Mouse (Mus musculus) CD4-positive naive resting alpha-beta T cell, adult 76 days (primary cell): Measurements from ENCODE around the gene Ubqlnl. TPM values are rescaled to one million over a fixed set of nuclear protein-coding genes. Genes with fewer than 3 reads are reported as not detected.

ENCODE experiments used
- total RNA-seq: library from RNA; stranded (reverse); gene quantifications from one replicate; pipeline ENCODE4 v1.2.4, GENCODE M21; 2023

The Ubqlnl gene
- total RNA-seq: not detected

GRCm38 (mm10) chr7:104150456-104150855 lies at the start of gene Ubqlnl:
Gene Ubqlnl (minus strand): TSS chr7:104150556.

DNA sequence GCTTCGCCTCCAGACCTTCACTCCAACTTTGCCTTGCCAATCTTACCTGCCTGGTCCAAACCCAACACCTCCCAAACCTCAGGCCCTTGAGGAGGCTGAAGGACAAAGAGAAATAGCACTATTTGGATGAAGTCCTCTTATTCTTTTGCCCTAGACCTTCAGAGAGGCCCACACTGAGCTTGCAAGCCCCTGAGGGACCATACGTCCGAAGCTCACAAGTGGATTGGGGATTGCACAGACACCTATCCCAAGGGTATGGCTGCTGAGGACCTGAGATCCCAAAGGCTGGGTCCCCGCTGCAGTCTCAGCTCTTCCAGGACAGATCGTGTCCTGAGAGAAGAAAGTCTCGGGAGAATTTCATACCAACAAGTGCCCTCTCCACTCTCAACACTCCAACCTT lies 45.5 kb upstream of the Ubqlnl start, which contains the start of gene Olfr649:
TSS of gene Olfr649 (minus strand) at position 101 of the 400 bp plus-strand sequence.

DNA sequence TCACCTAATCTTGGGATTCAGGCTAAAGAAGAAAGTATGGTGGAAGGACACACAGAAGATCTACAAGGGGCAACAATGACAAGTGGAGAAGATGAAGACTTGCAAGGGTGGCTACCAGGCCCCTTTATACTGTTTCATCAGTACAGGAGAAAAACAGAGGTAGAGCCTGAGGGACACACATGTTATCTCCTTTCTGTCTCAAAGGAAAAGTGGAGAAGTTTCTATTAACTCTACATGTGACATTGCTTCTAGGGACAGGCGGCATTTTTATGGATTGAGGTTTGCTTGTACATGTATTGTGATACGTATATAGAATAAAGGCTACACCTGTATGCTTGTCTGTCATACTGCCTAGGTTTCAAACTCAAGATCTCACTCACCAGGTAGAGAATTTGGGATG lies 32.9 kb upstream of the Ubqlnl start, which contains the start of gene Olfr648:
TSS of gene Olfr648 (minus strand) at position 101 of the 400 bp plus-strand sequence.

DNA sequence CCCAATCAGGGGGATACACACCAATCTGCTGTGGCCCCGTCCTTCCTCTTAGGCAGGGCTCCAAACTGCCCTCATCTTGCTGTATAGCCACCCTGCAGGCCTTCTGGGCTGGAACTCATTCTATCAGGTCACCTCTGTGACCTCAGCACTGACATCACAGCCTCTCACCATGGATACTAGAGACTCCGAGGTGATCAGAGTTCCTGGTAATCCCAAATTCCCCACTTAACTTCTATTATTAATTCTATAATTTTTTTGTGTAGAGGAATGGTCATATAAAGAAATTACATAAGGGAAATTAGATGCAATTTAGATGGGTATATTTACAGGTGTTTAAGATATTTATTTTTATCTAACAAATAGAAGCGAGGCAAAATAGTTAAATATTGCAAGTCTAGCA lies 7.2 kb downstream of the Ubqlnl start, which contains the start of gene Ubqln3:
TSS of gene Ubqln3 (minus strand) at position 101 of the 400 bp plus-strand sequence.

DNA sequence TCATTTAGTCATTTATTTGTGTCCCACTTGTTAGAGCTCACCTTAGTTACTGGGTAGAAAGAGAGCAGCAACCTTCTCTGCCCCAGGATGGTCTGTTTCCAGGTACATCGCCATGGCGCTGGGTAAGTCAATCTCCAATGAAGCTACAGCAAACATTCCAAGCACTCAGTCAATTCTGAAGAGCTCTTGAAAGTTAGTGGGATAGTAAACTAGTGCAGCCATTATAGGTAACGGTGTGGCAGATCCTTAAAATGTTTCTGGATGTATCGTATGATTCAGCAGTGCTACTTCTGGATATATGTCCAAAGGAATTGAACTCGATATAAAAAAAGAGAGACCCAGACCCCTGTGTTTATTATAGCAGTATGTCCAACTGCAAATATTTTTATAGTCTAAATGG lies 13.1 kb downstream of the Ubqlnl start, which contains the start of gene Olfr643:
TSS of gene Olfr643 (minus strand) at position 101 of the 400 bp plus-strand sequence.

DNA sequence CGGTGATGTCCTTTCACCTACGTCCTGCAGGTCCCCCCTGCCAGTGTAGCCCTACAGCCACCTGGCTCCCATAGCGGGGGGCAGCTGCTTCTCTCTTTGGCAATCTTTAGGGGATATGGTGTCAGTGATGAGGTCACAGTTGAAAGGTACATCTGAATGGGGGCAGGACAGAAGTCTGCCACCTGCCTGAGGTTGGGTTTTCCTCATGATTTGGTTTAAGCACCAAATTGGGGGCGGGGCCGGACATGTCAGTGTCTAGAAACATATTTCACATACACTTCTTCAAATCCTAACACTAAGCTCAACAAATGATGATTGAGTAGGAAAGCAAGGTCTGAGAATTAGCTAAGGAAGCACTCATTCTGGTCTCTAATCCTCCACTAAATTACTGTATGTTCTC lies 20.6 kb downstream of the Ubqlnl start, which contains the start of gene Ubqln5:
TSS of gene Ubqln5 (minus strand) at position 101 of the 400 bp plus-strand sequence.

GRCm38 (mm10) chr7:104104757-104104972 lies 45.7 kb downstream of the Ubqlnl start, which contains the start of gene Olfr646:
Gene Olfr646 (plus strand): TSS chr7:104104873.

Other genes starting within 250 kb of the Ubqlnl start
- gene Olfr65, start 247.1 kb downstream of the Ubqlnl start, total RNA-seq: not detected
- not detected for gene Olfr631, start 221.7 kb downstream of the Ubqlnl start, total RNA-seq
- not detected for gene Olfr632, start 216.2 kb downstream of the Ubqlnl start, total RNA-seq
- gene Olfr633, start 206.1 kb downstream of the Ubqlnl start, total RNA-seq: not detected
- not detected for gene Olfr635, start 179.4 kb downstream of the Ubqlnl start, total RNA-seq
- gene Olfr638, start 151.8 kb downstream of the Ubqlnl start, total RNA-seq: not detected
- not detected for gene Olfr639, start 133.3 kb downstream of the Ubqlnl start, total RNA-seq
- gene Olfr640, start 125.0 kb downstream of the Ubqlnl start, total RNA-seq: not detected
- gene Olfr641, start 115.1 kb downstream of the Ubqlnl start, total RNA-seq: not detected
- not detected for gene Olfr642, start 97.9 kb downstream of the Ubqlnl start, total RNA-seq
- not detected for gene 4930516K23Rik, start 89.1 kb downstream of the Ubqlnl start, total RNA-seq
- gene Olfr644, start 78.7 kb downstream of the Ubqlnl start, total RNA-seq: not detected
- not detected for gene Olfr645, start 65.1 kb downstream of the Ubqlnl start, total RNA-seq
- gene Olfr646, start 45.7 kb downstream of the Ubqlnl start, total RNA-seq: not detected
- not detected for gene Ubqln5, start 20.7 kb downstream of the Ubqlnl start, total RNA-seq
- gene Olfr643, start 13.2 kb downstream of the Ubqlnl start, total RNA-seq: not detected
- not detected for gene Ubqln3, start 7.3 kb downstream of the Ubqlnl start, total RNA-seq
- not detected for gene Olfm5, start 14.3 kb upstream of the Ubqlnl start, total RNA-seq
- not detected for gene Olfr648, start 32.8 kb upstream of the Ubqlnl start, total RNA-seq
- not detected for gene Olfr649, start 45.4 kb upstream of the Ubqlnl start, total RNA-seq
- 0.50 TPM for gene Trim6, start 68.2 kb upstream of the Ubqlnl start, total RNA-seq
- 26.2 TPM for gene Trim34a, start 93.9 kb upstream of the Ubqlnl start, total RNA-seq
- gene Trim5, start 137.5 kb upstream of the Ubqlnl start, total RNA-seq: 12.7 TPM
- 151 TPM for gene Trim12a, start 164.9 kb upstream of the Ubqlnl start, total RNA-seq
- gene Trim34b, start 178.9 kb upstream of the Ubqlnl start, total RNA-seq: 1.6 TPM
- 25.9 TPM for gene Trim12c, start 202.8 kb upstream of the Ubqlnl start, total RNA-seq
- gene Trim30b, start 219.3 kb upstream of the Ubqlnl start, total RNA-seq: 1.7 TPM